Mouse (Mus musculus) embryo, embryonic 9.5 days (tissue): Measurements from ENCODE around the gene Irs1.

Experiments used
- DNase-seq: peaks from one replicate; pipeline ENCODE4 v3.0.0-alpha.2; 2017; ENCODE audit errors: extremely low spot score

Irs1 gene

DNA sequence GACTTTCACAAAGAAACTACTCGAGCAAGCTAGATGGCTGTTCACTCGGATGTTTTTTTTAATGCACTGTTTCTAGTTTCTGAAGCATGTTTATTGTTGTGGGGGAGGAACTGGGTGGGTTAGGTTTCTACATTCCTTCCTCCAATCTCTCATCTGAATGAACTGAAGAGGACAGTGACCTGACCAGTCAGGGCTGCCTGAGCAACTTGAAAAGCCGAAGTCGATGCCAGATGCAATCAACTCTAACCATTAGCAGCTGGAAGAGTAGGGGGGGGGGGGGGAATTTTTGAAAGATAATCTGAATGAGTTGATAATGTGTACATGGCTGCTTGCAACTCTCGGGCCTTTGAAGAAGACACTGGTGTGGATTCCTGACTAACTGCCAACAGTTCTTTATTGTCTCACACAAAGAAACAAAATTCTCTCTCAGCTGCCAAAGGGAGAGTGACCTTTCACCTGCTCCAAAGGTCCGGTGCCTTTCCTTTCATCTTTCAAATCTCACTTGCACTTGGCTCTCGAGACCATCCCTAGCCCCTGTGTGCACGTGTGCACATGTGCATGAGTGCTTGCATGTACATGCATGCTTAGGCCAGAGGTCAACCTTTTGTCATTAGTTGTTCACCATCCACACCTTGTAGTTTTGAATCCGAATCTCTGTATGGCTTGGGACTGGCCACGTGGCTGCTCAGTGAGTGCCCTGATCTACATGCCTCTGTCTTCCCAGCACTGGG, 43.8 kb downstream of the Irs1 start:
- peak; percentile 17 for DNase-seq

DNA sequence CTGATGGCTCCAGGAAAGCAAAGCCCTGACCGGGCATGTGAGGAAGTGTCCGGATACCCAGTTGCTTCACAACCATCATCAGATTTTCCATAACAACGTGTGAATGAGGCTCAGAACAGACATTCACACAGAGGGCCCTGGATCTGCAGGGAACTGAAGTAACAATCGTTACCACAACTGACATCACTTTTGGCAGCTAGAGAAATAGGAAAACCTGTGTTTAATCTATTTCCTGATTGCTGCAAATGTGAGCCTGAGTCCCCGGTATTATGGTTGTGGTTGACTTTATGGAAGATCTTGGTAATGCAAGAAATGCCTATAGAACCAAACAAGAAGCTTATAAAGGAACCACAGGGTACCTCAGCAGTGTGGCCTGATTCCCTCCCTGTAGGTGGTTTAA, 46.2 kb downstream of the Irs1 start:
- no peak for DNase-seq

- no peak for DNase-seq
Measured at GRCm38 (mm10) chr1:82243260-82243825, 47.9 kb downstream of the Irs1 start.

- DNase-seq = no peak
Measured at GRCm38 (mm10) chr1:82239409-82240201, 51.6 kb downstream of the Irs1 start.

- DNase-seq = no peak
Measured at GRCm38 (mm10) chr1:82238245-82238644, 53.0 kb downstream of the Irs1 start.

- no peak for DNase-seq
Measured at GRCm38 (mm10) chr1:82235455-82236104, 55.6 kb downstream of the Irs1 start.

- DNase-seq = no peak
Measured at GRCm38 (mm10) chr1:82234616-82235015, 56.6 kb downstream of the Irs1 start.

- DNase-seq = no peak
Measured at GRCm38 (mm10) chr1:82232812-82233211, 58.4 kb downstream of the Irs1 start, which contains the start of gene Gm9747. Gm9747 (plus strand) TSS chr1:82233112.

- DNase-seq = no peak
Measured at GRCm38 (mm10) chr1:82228841-82229240, 62.4 kb downstream of the Irs1 start.

- DNase-seq = no peak
Measured at GRCm38 (mm10) chr1:82223042-82223795, 68.0 kb downstream of the Irs1 start.

GRCm38 (mm10) chr1:82221462-82221861, 69.8 kb downstream of the Irs1 start:
- DNase-seq = no peak

- DNase-seq = no peak
Measured at GRCm38 (mm10) chr1:82220673-82221396, 70.4 kb downstream of the Irs1 start.

DNA sequence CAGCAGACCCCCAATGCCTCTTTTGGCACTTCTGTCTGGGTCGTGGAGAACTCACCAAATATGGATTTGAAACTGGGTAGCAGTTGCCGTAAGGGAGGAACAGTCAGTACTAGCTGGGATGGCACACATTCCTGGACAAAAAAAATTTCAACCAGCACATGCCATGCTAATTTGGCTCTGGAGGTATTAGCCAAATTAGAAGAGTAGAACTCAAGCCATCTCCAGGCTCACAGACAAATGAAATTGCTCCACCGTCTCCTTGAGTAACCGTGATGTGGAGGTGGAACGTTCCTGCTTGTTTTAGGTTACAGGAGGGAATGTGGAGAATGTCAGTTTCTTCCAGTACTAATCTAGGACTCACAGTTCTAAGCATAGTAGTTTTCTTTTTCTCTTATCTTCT, 83.7 kb downstream of the Irs1 start:
- no peak for DNase-seq

DNA sequence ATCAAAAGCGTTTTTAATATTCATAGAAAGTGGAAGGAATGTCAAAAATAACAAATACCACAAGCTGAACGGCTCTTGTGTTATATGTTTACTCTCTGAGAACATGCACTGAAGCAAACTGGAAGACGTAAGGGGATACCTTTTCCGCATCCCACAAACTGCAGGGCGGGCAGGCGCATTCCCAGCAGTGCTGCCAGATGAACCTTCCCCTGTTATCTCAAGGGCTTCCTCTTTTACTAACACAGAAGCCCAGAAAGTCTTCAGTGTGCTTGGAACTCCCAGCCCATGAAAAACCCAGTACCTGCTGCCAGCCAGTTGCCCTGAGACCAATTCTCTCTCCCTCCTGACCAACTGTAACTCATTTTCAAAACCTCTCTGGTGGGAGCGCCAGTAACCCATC, 90.6 kb downstream of the Irs1 start:
- DNase-seq = no peak

DNA sequence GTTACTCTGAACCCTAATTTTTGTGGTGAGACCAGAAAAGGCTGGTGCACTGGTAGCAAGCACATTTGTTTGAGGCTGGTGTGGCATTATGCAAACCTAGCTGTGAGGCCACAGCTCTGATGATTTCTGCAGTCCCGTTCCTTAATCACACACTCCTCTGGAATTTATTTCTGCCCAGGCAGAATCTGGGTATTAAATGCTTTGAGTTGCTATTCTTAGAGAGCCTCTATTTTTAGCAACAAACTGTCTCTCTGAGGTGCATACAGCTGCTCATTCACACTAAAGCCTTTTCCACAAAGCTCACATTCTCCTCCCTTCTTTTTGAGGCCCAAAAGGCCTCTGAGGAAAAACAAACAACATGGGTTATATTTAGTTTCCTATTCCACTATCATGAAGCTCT, 91.3 kb downstream of the Irs1 start:
- DNase-seq = no peak

GRCm38 (mm10) chr1:82191579-82191978, 99.6 kb downstream of the Irs1 start:
- DNase-seq = no peak

GRCm38 (mm10) chr1:82189516-82189915, 101.7 kb downstream of the Irs1 start:
- no peak for DNase-seq

GRCm38 (mm10) chr1:82188549-82189231, 102.5 kb downstream of the Irs1 start:
- DNase-seq = no peak

- DNase-seq = no peak
Measured at GRCm38 (mm10) chr1:82183913-82184442, 107.2 kb downstream of the Irs1 start.
